Mouse (Mus musculus) midbrain, postnatal 0 days (tissue): ENCODE measurements around the gene Ran. TPM values are rescaled to one million over a fixed set of nuclear protein-coding genes. Genes with fewer than 3 reads are reported as not detected.

Experiments used
- ATAC-seq: fragments of 200-750 bp; cut with Nextera tagmentation; 2 replicates; pipeline ENCODE4 v1.8.0; 2017; ENCODE audit warnings: moderate number of reproducible peaks, mild to moderate bottlenecking, moderate TSS enrichment, moderate library complexity; ENCODE audit not compliant: low FRiP score
- DNase-seq: peaks from one replicate; pipeline ENCODE4 v3.0.0-alpha.2; 2015; ENCODE audit warnings: low spot score
- H3K27ac ChIP-seq: fragments of 300-500 bp; sonication (generic); 2 replicates; pipeline ENCODE4 v1.5.1; 2014; ENCODE audit warnings: low read depth, mild to moderate bottlenecking, low read length, mixed read lengths
- H3K27me3 ChIP-seq: fragments of 300-500 bp; sonication (generic); 2 replicates; pipeline ENCODE4 v1.6.1; 2014; ENCODE audit warnings: low read length, control low read depth, mixed read lengths; ENCODE audit not compliant: insufficient read depth
- H3K36me3 ChIP-seq: fragments of 300-500 bp; sonication (generic); 2 replicates; pipeline ENCODE4 v1.6.1; 2014; ENCODE audit warnings: low read length, control low read depth, mixed read lengths; ENCODE audit not compliant: insufficient read depth
- H3K4me1 ChIP-seq: fragments of 300-500 bp; sonication (generic); 2 replicates; pipeline ENCODE4 v1.6.1; 2014; ENCODE audit warnings: mild to moderate bottlenecking, control low read depth, antibody characterized with exemption, low read length, mixed read lengths; ENCODE audit not compliant: insufficient read depth
- H3K4me2 ChIP-seq: fragments of 300-500 bp; sonication (generic); 2 replicates; pipeline ENCODE4 v1.6.1; 2014; ENCODE audit warnings: low read depth, mild to moderate bottlenecking, low read length, mixed read lengths; ENCODE audit not compliant: poor library complexity, severe bottlenecking
- H3K4me3 ChIP-seq: fragments of 300-500 bp; sonication (generic); 2 replicates; pipeline ENCODE4 v1.5.1; 2014; ENCODE audit warnings: low read depth, mild to moderate bottlenecking, low read length, moderate library complexity
- H3K9ac ChIP-seq: fragments of 300-500 bp; sonication (generic); replicated peaks from 2 replicates; pipeline ENCODE4 v1.6.1; 2014; ENCODE audit warnings: mild to moderate bottlenecking, low read length, moderate library complexity, mixed read lengths; ENCODE audit not compliant: poor library complexity, severe bottlenecking
- H3K9me3 ChIP-seq: fragments of 300-500 bp; sonication (generic); 2 replicates; pipeline ENCODE4 v1.6.1; 2016; ENCODE audit warnings: low read length, control low read depth
- CTCF ChIP-seq: IDR thresholded peaks from 2 replicates; pipeline ENCODE4 v1.5.1; 2016; ENCODE audit warnings: antibody characterized with exemption, mild to moderate bottlenecking
- WGBS: fragments of 180-500 bp; shearing (Covaris S2); extraction: QIAGEN DNeasy Blood & Tissue Kit; methylation state at CpG from one replicate; pipeline ENCODE4 v1.1.7; 2014; 5-methylcytosine and 5-hydroxymethylcytosine counted together
- polyA plus RNA-seq: library from polyadenylated mRNA; unstranded; fragments of >200 nt; fragmentation: Nextera tagmentation; extraction: Ambion mirVana; gene quantifications from 2 replicates; pipeline ENCODE4 v1.2.1, GENCODE M21; 2015
- total RNA-seq: library from RNA; depleted of rRNA; stranded (reverse); fragments of >200 nt; gene quantifications from 2 replicates; pipeline ENCODE4 v1.2.3, GENCODE M21; 2014

The Ran gene
- total and polyA plus RNA-seq, 2 experiments from 2014 or later, result 183 to 295 TPM

- ATAC-seq (peak; percentile 90), DNase-seq (peak; percentile 89)
- Histone ChIP-seq H3K4me2 (peak within 1 kb of the TSS; percentile 86), H3K27me3 (no peaks in the 10 kb centered on the region), H3K9me3 (no peaks in the 10 kb centered on the region), H3K36me3 (peaks cover 3% of the 10 kb centered on the region; the same call in 1 of the 2 replicates), H3K9ac (peak within 1 kb of the TSS; percentile 74), H3K4me3 (peak within 1 kb of the TSS; percentile 71), H3K27ac (0 out of 2 replicates have a peak within 1 kb of the TSS, but pooled peaks have one; percentile 32), H3K4me1 (0 out of 2 replicates have a peak, but pooled peaks cover 3% of the 10 kb centered on the region)
- no peak for TF ChIP-seq CTCF
- WGBS, result 1% methylated on average over 26 of the region's 39 CpGs
Observed at GRCm38 (mm10) chr5:129008412-129008826, 11.4 kb upstream of the Ran start, which contains the start of gene Stx2. Stx2 (minus strand) TSS chr5:129008574.

DNA sequence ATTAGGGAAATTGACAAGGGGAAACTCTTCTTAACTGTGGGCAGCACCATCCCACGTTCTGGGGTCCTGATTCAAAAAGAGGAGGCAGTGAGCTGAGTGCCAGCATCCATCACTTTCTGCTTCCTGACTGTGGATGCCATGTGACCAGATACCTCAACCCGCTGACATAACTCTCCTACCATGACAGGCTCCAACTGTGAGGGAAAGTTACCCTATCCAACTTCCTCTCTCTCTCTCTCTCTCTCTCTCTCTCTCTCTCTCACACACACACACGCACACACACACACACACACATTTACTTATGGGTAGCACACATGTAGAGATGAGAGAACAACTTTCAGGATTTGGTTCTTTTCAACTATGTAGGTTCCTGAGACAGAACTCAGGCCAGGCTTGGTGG lies 10.3 kb upstream of the Ran start:
- no peak overlapping the region for H3K9ac ChIP-seq
- ATAC-seq (no peak), DNase-seq (no peak)
- H3K9me3 ChIP-seq, result no peaks in the 10 kb centered on the region
- H3K36me3 ChIP-seq, result peaks cover 3% of the 10 kb centered on the region; the same call in 1 of the 2 replicates
- no peak for TF ChIP-seq CTCF
- no peaks in the 10 kb centered on the region for H3K27me3 ChIP-seq
- H3K27ac ChIP-seq, result no peak overlapping the region
- H3K4me2 ChIP-seq, result no peak overlapping the region
- WGBS, result 86% methylated on average over 3 of the region's 3 CpGs
- no peak overlapping the region for H3K4me3 ChIP-seq
- 0 out of 2 replicates have a peak, but pooled peaks cover 3% of the 10 kb centered on the region for H3K4me1 ChIP-seq

GRCm38 (mm10) chr5:129010937-129011336 lies 8.9 kb upstream of the Ran start:
- Histone ChIP-seq H3K36me3 (no peaks in the 10 kb centered on the region), H3K4me3 (no peak overlapping the region), H3K4me2 (no peak overlapping the region), H3K27ac (no peak overlapping the region), H3K9ac (no peak overlapping the region), H3K27me3 (no peaks in the 10 kb centered on the region), H3K9me3 (no peaks in the 10 kb centered on the region), H3K4me1 (0 out of 2 replicates have a peak, but pooled peaks cover 3% of the 10 kb centered on the region)
- DNase-seq (no peak), ATAC-seq (no peak)
- 86% methylated on average over 2 of the region's 2 CpGs for WGBS
- no peak for TF ChIP-seq CTCF

DNA sequence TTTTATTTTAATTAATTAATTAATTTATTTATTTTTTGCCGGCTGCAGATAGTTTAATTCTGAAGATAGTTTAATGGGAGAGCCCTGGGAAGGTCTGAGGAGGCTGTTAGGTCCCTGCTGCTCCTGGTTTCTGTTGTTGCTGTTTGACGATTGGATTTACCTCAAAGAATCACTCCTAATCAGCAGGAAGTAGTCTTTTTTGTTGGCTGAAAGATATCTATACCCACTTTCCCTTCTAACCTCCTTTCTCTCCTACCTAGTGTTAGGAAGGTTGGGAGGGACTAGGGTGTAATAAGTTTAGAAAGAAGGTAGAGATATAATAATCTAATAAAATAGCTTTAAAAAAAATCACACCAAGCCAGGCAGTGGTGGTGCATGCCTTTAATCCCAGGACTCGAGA lies 4.8 kb upstream of the Ran start:
- 70% methylated on average over 3 of the region's 3 CpGs for WGBS
- no peak for ATAC-seq
- no peak overlapping the region for H3K27ac ChIP-seq

DNA sequence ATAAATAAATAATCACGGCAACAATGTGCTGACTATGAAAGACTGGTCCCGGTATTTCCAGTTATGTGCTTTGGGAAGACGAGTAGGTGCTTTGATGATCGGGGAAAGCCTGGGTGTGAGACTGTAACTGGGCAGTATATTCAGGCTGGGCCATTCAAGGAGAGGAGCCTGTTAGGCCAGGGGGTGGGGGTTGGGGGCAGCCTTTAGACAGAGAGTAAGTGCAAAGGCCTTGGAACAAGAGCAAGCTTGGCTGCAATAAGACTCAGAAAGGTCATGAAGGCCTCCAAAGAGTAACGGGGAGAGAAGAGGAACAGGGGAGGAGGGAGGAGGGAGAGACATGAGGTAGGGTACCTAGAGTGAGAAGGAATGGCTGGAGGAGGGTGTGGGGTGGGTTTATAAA lies 4.3 kb upstream of the Ran start:
- Histone ChIP-seq H3K4me3 (no peak overlapping the region), H3K27me3 (no peaks in the 10 kb centered on the region), H3K4me2 (no peak overlapping the region), H3K4me1 (no peaks in the 10 kb centered on the region), H3K9me3 (no peaks in the 10 kb centered on the region), H3K9ac (no peak overlapping the region), H3K36me3 (no peaks in the 10 kb centered on the region), H3K27ac (no peak overlapping the region)
- 92% methylated on average over 5 of the region's 5 CpGs for WGBS
- DNase-seq (no peak), ATAC-seq (no peak)
- no peak for TF ChIP-seq CTCF

More for the DNA sequence above, 4.8 kb upstream of the Ran start:
- Histone ChIP-seq H3K36me3 (no peaks in the 10 kb centered on the region), H3K4me2 (no peak overlapping the region), H3K9ac (no peak overlapping the region), H3K27me3 (no peaks in the 10 kb centered on the region), H3K4me1 (no peaks in the 10 kb centered on the region), H3K9me3 (no peaks in the 10 kb centered on the region), H3K4me3 (no peak overlapping the region)
- no peak for DNase-seq
- no peak for TF ChIP-seq CTCF

DNA sequence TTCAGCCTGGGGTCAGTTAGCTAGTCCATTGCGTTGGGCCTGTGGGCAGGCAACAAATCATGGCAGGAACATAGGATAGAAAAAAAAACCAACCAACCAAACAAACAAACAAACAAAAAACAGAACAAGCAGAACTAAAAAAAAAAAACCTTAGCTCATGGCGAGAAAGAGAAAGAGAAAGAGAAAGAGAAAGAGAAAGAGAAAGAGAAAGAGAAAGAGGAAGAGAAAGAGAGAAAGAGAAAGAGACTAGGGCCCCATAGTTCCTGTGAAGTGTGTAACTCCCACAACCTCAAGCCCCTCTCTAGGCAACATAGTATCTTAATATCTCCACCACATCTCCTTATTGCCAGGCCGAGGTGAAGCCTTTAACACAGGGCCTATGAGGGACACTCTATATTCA lies 3.5 kb upstream of the Ran start:
- TF ChIP-seq CTCF, result no peak
- no peaks in the 10 kb centered on the region for H3K36me3 ChIP-seq

More for the DNA sequence above, 3.5 kb upstream of the Ran start:
- H3K27ac ChIP-seq, result no peak overlapping the region
- no peak overlapping the region for H3K4me2 ChIP-seq
- H3K4me3 ChIP-seq, result no peak overlapping the region
- no peaks in the 10 kb centered on the region for H3K27me3 ChIP-seq
- WGBS, result 87% methylated on average over 3 of the region's 3 CpGs
- no peak for ATAC-seq
- DNase-seq, result no peak
- no peak overlapping the region for H3K9ac ChIP-seq
- H3K9me3 ChIP-seq, result no peaks in the 10 kb centered on the region
- H3K4me1 ChIP-seq, result no peaks in the 10 kb centered on the region; the same call in 1 of the 2 replicates
